Mouse (Mus musculus): ENCODE measurements around the gene Xiap. TPM values are rescaled to one million over a fixed set of nuclear protein-coding genes. Genes with fewer than 3 reads are reported as not detected.

Gene Xiap
- total RNA-seq, 1 experiment: 22.2 TPM

- Histone ChIP-seq H3K9me3 (ENCODE audit: control insufficient read depth, insufficient read depth, low read depth, low read length) (no peaks in the 10 kb centered on the region), H3K9ac (ENCODE audit: insufficient read depth, low read depth, low read length, poor library complexity, severe bottlenecking) (no peak overlapping the region), H3K4me1 (ENCODE audit: control insufficient read depth in 2 of 2, insufficient read depth in 2 of 2, low read length in 2 of 2, poor library complexity in 1 of 2) (no peaks in the 10 kb centered on the region), H3K36me3 (ENCODE audit: control insufficient read depth, insufficient read depth, low read length, poor library complexity, severe bottlenecking) (no peaks in the 10 kb centered on the region), H3K27ac (ENCODE audit: insufficient read depth, low read depth, low read length, poor library complexity, severe bottlenecking) (no peak overlapping the region), H3K4me3 (ENCODE audit: insufficient read depth in 1 of 2, low read depth in 1 of 2, low read length in 2 of 2, poor library complexity in 1 of 2, severe bottlenecking in 1 of 2) (no peak overlapping the region)
- in situ Hi-C loops (cut with MboI; ENCODE audit: low sequenced_read_pairs in 2 of 2, unreplicated experiment in 2 of 2): no loop called here
- no peak for TF ChIP-seq MAFK (IDR thresholded peaks at IDR 0.05; ENCODE audit: insufficient read depth, low read depth, low read length)
- TF ChIP-seq HCFC1 (IDR thresholded peaks at IDR 0.05; ENCODE audit: borderline replicate concordance, insufficient read depth, low read length): no peak
- no peak for TF ChIP-seq ZNF384 (IDR thresholded peaks at IDR 0.05; ENCODE audit: low read depth, low read length)
- no peak for TF ChIP-seq CHD2 (IDR thresholded peaks at IDR 0.05; ENCODE audit: low read depth, low read length)
- no peak for TF ChIP-seq ZC3H11A (IDR thresholded peaks at IDR 0.05; ENCODE audit: borderline replicate concordance, low read depth, low read length)
- DNase-seq (ENCODE audit: low read depth, low spot score): no peak
Observed at GRCm38 (mm10) chrX:42124963-42125697, 65.7 kb downstream of the Xiap start.

- H3K4me3 ChIP-seq (ENCODE audit: insufficient read depth in 1 of 2, low read depth in 1 of 2, low read length in 2 of 2, poor library complexity in 1 of 2, severe bottlenecking in 1 of 2): no peak overlapping the region
- DNase-seq (ENCODE audit: low read depth, low spot score): no peak
- no peak overlapping the region for H3K27ac ChIP-seq (ENCODE audit: insufficient read depth, low read depth, low read length, poor library complexity, severe bottlenecking)
- in situ Hi-C loops (cut with MboI; ENCODE audit: low sequenced_read_pairs in 2 of 2, unreplicated experiment in 2 of 2): no loop called here
- no peak overlapping the region for H3K9ac ChIP-seq (ENCODE audit: insufficient read depth, low read depth, low read length, poor library complexity, severe bottlenecking)
- peaks cover 0 to 2% of the 10 kb centered on the region in 2 experiments; a peak in 1 of 4 replicates for H3K4me1 ChIP-seq (ENCODE audit: control insufficient read depth in 2 of 2, insufficient read depth in 2 of 2, low read length in 2 of 2, poor library complexity in 1 of 2)
- TF ChIP-seq ZNF384 (IDR thresholded peaks at IDR 0.05; ENCODE audit: low read depth, low read length) (no peak), MAFK (IDR thresholded peaks at IDR 0.05; ENCODE audit: insufficient read depth, low read depth, low read length) (no peak), CHD2 (IDR thresholded peaks at IDR 0.05; ENCODE audit: low read depth, low read length) (no peak), ZC3H11A (IDR thresholded peaks at IDR 0.05; ENCODE audit: borderline replicate concordance, low read depth, low read length) (no peak), HCFC1 (IDR thresholded peaks at IDR 0.05; ENCODE audit: borderline replicate concordance, insufficient read depth, low read length) (no peak)
- no peaks in the 10 kb centered on the region for H3K36me3 ChIP-seq (ENCODE audit: control insufficient read depth, insufficient read depth, low read length, poor library complexity, severe bottlenecking)
- H3K9me3 ChIP-seq (ENCODE audit: control insufficient read depth, insufficient read depth, low read depth, low read length): no peaks in the 10 kb centered on the region
Observed at GRCm38 (mm10) chrX:42139882-42140281, 80.4 kb downstream of the Xiap start.

- in situ Hi-C loops (cut with MboI; ENCODE audit: low sequenced_read_pairs in 2 of 2, unreplicated experiment in 2 of 2): no loop called here
- no peak overlapping the region for H3K27ac ChIP-seq (ENCODE audit: insufficient read depth, low read depth, low read length, poor library complexity, severe bottlenecking)
- no peaks in the 10 kb centered on the region for H3K36me3 ChIP-seq (ENCODE audit: control insufficient read depth, insufficient read depth, low read length, poor library complexity, severe bottlenecking)
- no peak overlapping the region for H3K9ac ChIP-seq (ENCODE audit: insufficient read depth, low read depth, low read length, poor library complexity, severe bottlenecking)
- no peak for TF ChIP-seq HCFC1 (IDR thresholded peaks at IDR 0.05; ENCODE audit: borderline replicate concordance, insufficient read depth, low read length)
- TF ChIP-seq CHD2 (IDR thresholded peaks at IDR 0.05; ENCODE audit: low read depth, low read length): no peak
- TF ChIP-seq ZNF384 (IDR thresholded peaks at IDR 0.05; ENCODE audit: low read depth, low read length): no peak
- no peak for TF ChIP-seq ZC3H11A (IDR thresholded peaks at IDR 0.05; ENCODE audit: borderline replicate concordance, low read depth, low read length)
- TF ChIP-seq MAFK (IDR thresholded peaks at IDR 0.05; ENCODE audit: insufficient read depth, low read depth, low read length): no peak
- no peak overlapping the region for H3K4me3 ChIP-seq (ENCODE audit: insufficient read depth in 1 of 2, low read depth in 1 of 2, low read length in 2 of 2, poor library complexity in 1 of 2, severe bottlenecking in 1 of 2)
- H3K9me3 ChIP-seq (ENCODE audit: control insufficient read depth, insufficient read depth, low read depth, low read length): no peaks in the 10 kb centered on the region
- H3K4me1 ChIP-seq (ENCODE audit: control insufficient read depth in 2 of 2, insufficient read depth in 2 of 2, low read length in 2 of 2, poor library complexity in 1 of 2): peaks cover 0 to 2% of the 10 kb centered on the region in 2 experiments; a peak in 1 of 4 replicates
- DNase-seq (ENCODE audit: low read depth, low spot score): no peak
Observed at GRCm38 (mm10) chrX:42142620-42143019, 83.1 kb downstream of the Xiap start.

- DNase-seq (ENCODE audit: low read depth, low spot score): no peak
- Histone ChIP-seq H3K36me3 (ENCODE audit: control insufficient read depth, insufficient read depth, low read length, poor library complexity, severe bottlenecking) (no peaks in the 10 kb centered on the region), H3K4me3 (ENCODE audit: insufficient read depth in 1 of 2, low read depth in 1 of 2, low read length in 2 of 2, poor library complexity in 1 of 2, severe bottlenecking in 1 of 2) (no peak overlapping the region), H3K27ac (ENCODE audit: insufficient read depth, low read depth, low read length, poor library complexity, severe bottlenecking) (no peak overlapping the region), H3K9me3 (ENCODE audit: control insufficient read depth, insufficient read depth, low read depth, low read length) (no peaks in the 10 kb centered on the region), H3K4me1 (ENCODE audit: control insufficient read depth in 2 of 2, insufficient read depth in 2 of 2, low read length in 2 of 2, poor library complexity in 1 of 2) (peaks cover 0 to 2% of the 10 kb centered on the region in 2 experiments; a peak in 1 of 4 replicates), H3K9ac (ENCODE audit: insufficient read depth, low read depth, low read length, poor library complexity, severe bottlenecking) (no peak overlapping the region)
- TF ChIP-seq CHD2 (IDR thresholded peaks at IDR 0.05; ENCODE audit: low read depth, low read length) (no peak), ZNF384 (IDR thresholded peaks at IDR 0.05; ENCODE audit: low read depth, low read length) (no peak), MAFK (IDR thresholded peaks at IDR 0.05; ENCODE audit: insufficient read depth, low read depth, low read length) (no peak), ZC3H11A (IDR thresholded peaks at IDR 0.05; ENCODE audit: borderline replicate concordance, low read depth, low read length) (no peak), HCFC1 (IDR thresholded peaks at IDR 0.05; ENCODE audit: borderline replicate concordance, insufficient read depth, low read length) (no peak)
- in situ Hi-C loops (cut with MboI; ENCODE audit: low sequenced_read_pairs in 2 of 2, unreplicated experiment in 2 of 2): no loop called here
Observed at GRCm38 (mm10) chrX:42143991-42144390, 84.5 kb downstream of the Xiap start.
